Mouse (Mus musculus) stomach, embryonic 14.5 days (tissue): ENCODE data around the gene Rsrc2. TPM values are rescaled to one million over a fixed set of nuclear protein-coding genes. Genes with fewer than 3 reads are reported as not detected.
A peak's percentile ranks its signal among the peaks of the same experiment; 100 is the strongest.

ENCODE experiments used
- ATAC-seq: fragments of 200-750 bp; cut with Nextera tagmentation; 2 replicates; pipeline ENCODE4 v1.8.0; 2017; ENCODE audit warnings: low read depth, moderate TSS enrichment; ENCODE audit not compliant: insufficient number of reproducible peaks, insufficient read depth, low FRiP score
- H3K27ac ChIP-seq: fragments of 300-500 bp; sonication (generic); 2 replicates; pipeline ENCODE4 v1.5.1; 2014; ENCODE audit warnings: mild to moderate bottlenecking, low read length, moderate library complexity, mixed read lengths
- H3K27me3 ChIP-seq: fragments of 300-500 bp; sonication (generic); 2 replicates; pipeline ENCODE4 v1.6.1; 2014; ENCODE audit warnings: low read length, control low read depth, mixed read lengths; ENCODE audit not compliant: control insufficient read depth, insufficient read depth
- H3K36me3 ChIP-seq: fragments of 300-500 bp; sonication (generic); 2 replicates; pipeline ENCODE4 v1.6.1; 2014; ENCODE audit warnings: mild to moderate bottlenecking, control low read depth, low read length, moderate library complexity, mixed read lengths; ENCODE audit not compliant: control insufficient read depth, insufficient read depth
- H3K4me1 ChIP-seq: fragments of 300-500 bp; sonication (generic); 2 replicates; pipeline ENCODE4 v1.6.1; 2014; ENCODE audit warnings: low read length, control low read depth, mixed read lengths; ENCODE audit not compliant: control insufficient read depth, insufficient read depth
- H3K4me2 ChIP-seq: fragments of 300-500 bp; sonication (generic); replicated peaks from 2 replicates; pipeline ENCODE4 v1.6.1; 2014; ENCODE audit warnings: low read depth, low read length, control low read depth
- H3K4me3 ChIP-seq: fragments of 300-500 bp; sonication (generic); 2 replicates; pipeline ENCODE4 v1.5.1; 2014; ENCODE audit warnings: low read depth, low read length, control low read depth
- H3K9ac ChIP-seq: fragments of 300-500 bp; sonication (generic); replicated peaks from 2 replicates; pipeline ENCODE4 v1.6.1; 2014; ENCODE audit warnings: low read depth, mild to moderate bottlenecking, control low read depth, low read length, moderate library complexity, mixed read lengths
- H3K9me3 ChIP-seq: fragments of 300-500 bp; sonication (generic); 2 replicates; pipeline ENCODE4 v1.6.1; 2016; ENCODE audit warnings: low read depth, low read length, control low read depth; ENCODE audit not compliant: control insufficient read depth
- WGBS: fragments of 180-500 bp; shearing (Covaris S2); extraction: QIAGEN DNeasy Blood & Tissue Kit; methylation state at CpG from one replicate; pipeline ENCODE4 v1.1.7; 2014; 5-methylcytosine and 5-hydroxymethylcytosine counted together
- polyA plus RNA-seq: library from polyadenylated mRNA; unstranded; fragments of >200 nt; fragmentation: Nextera tagmentation; extraction: Ambion mirVana; gene quantifications from 2 replicates; pipeline ENCODE4 v1.2.1, GENCODE M21; 2014

Rsrc2 gene
- polyA plus RNA-seq, 1 experiment from 2014 or later: 139 TPM

- Histone ChIP-seq H3K4me1 (peaks cover 5% of the 10 kb centered on the region), H3K4me2 (no peak overlapping the region), H3K27me3 (no peaks in the 10 kb centered on the region), H3K36me3 (peaks cover 71% of the 10 kb centered on the region), H3K27ac (no peak overlapping the region), H3K9ac (no peak overlapping the region), H3K9me3 (no peaks in the 10 kb centered on the region), H3K4me3 (no peak overlapping the region)
- WGBS: 91% methylated on average over 6 of the region's 6 CpGs
- ATAC-seq: no peak
These were observed 35.4 kb downstream of the Rsrc2 start for GRCm38 (mm10) chr5:123713782-123714181.

- Histone ChIP-seq H3K27me3 (no peaks in the 10 kb centered on the region), H3K4me3 (no peak overlapping the region), H3K36me3 (peaks cover 85% of the 10 kb centered on the region), H3K4me1 (no peaks in the 10 kb centered on the region), H3K27ac (no peak overlapping the region), H3K4me2 (no peak overlapping the region), H3K9me3 (no peaks in the 10 kb centered on the region), H3K9ac (no peak overlapping the region)
- WGBS: 54% methylated on average over 4 of the region's 4 CpGs
- ATAC-seq: peak; percentile 23; the same call in 1 of the 2 replicates
These were observed 39.6 kb downstream of the Rsrc2 start for GRCm38 (mm10) chr5:123709571-123709970.

GRCm38 (mm10) chr5:123708598-123708997, 40.6 kb downstream of the Rsrc2 start:
- Histone ChIP-seq H3K4me2 (no peak overlapping the region), H3K27me3 (no peaks in the 10 kb centered on the region), H3K36me3 (peaks cover 85% of the 10 kb centered on the region), H3K9me3 (no peaks in the 10 kb centered on the region), H3K9ac (no peak overlapping the region), H3K4me1 (no peaks in the 10 kb centered on the region), H3K27ac (no peak overlapping the region), H3K4me3 (no peak overlapping the region)
- no peak for ATAC-seq
- 75% methylated on average over 12 of the region's 12 CpGs for WGBS

GRCm38 (mm10) chr5:123700625-123701024, 48.6 kb downstream of the Rsrc2 start:
- Histone ChIP-seq H3K27ac (no peak overlapping the region), H3K4me3 (no peak overlapping the region), H3K4me1 (no peaks in the 10 kb centered on the region), H3K9me3 (no peaks in the 10 kb centered on the region), H3K36me3 (peaks cover 64% of the 10 kb centered on the region), H3K27me3 (no peaks in the 10 kb centered on the region), H3K4me2 (no peak overlapping the region), H3K9ac (no peak overlapping the region)
- 60% methylated on average over 11 of the region's 11 CpGs for WGBS
- ATAC-seq: no peak

GRCm38 (mm10) chr5:123699198-123699597, 50.0 kb downstream of the Rsrc2 start:
- no peak for ATAC-seq
- Histone ChIP-seq H3K4me1 (0 out of 2 replicates have a peak, but pooled peaks cover 3% of the 10 kb centered on the region), H3K27ac (no peak overlapping the region), H3K9me3 (no peaks in the 10 kb centered on the region), H3K27me3 (no peaks in the 10 kb centered on the region), H3K4me3 (no peak overlapping the region), H3K9ac (no peak overlapping the region), H3K36me3 (peaks cover 50% of the 10 kb centered on the region), H3K4me2 (no peak overlapping the region)
- WGBS: 18% methylated on average over 3 of the region's 3 CpGs

GRCm38 (mm10) chr5:123696961-123697360, 52.3 kb downstream of the Rsrc2 start:
- Histone ChIP-seq H3K9me3 (no peaks in the 10 kb centered on the region), H3K4me3 (no peak overlapping the region), H3K36me3 (peaks cover 29% of the 10 kb centered on the region), H3K4me1 (0 out of 2 replicates have a peak, but pooled peaks cover 4% of the 10 kb centered on the region), H3K9ac (no peak overlapping the region), H3K27me3 (no peaks in the 10 kb centered on the region), H3K27ac (peak overlapping the region; percentile 48; the same call in 1 of the 2 replicates), H3K4me2 (no peak overlapping the region)
- 66% methylated on average over 4 of the region's 4 CpGs for WGBS
- ATAC-seq: peak; percentile 64

- 87% methylated on average over 7 of the region's 7 CpGs for WGBS
These were observed 53.0 kb downstream of the Rsrc2 start for GRCm38 (mm10) chr5:123696244-123696643.

GRCm38 (mm10) chr5:123694468-123694867, 54.7 kb downstream of the Rsrc2 start:
- Histone ChIP-seq H3K9me3 (no peaks in the 10 kb centered on the region), H3K27me3 (no peaks in the 10 kb centered on the region), H3K27ac (peak overlapping the region; percentile 22; the same call in 1 of the 2 replicates), H3K4me2 (no peak overlapping the region), H3K4me3 (no peak overlapping the region), H3K9ac (no peak overlapping the region), H3K36me3 (peaks cover 7% of the 10 kb centered on the region), H3K4me1 (0 out of 2 replicates have a peak, but pooled peaks cover 4% of the 10 kb centered on the region)
- no peak for ATAC-seq
- WGBS: 40% methylated on average over 6 of the region's 6 CpGs

More at GRCm38 (mm10) chr5:123696244-123696643, 53.0 kb downstream of the Rsrc2 start:
- Histone ChIP-seq H3K27me3 (no peaks in the 10 kb centered on the region), H3K4me3 (no peak overlapping the region), H3K27ac (no peak overlapping the region), H3K4me2 (no peak overlapping the region), H3K36me3 (peaks cover 23% of the 10 kb centered on the region), H3K9me3 (no peaks in the 10 kb centered on the region), H3K9ac (no peak overlapping the region), H3K4me1 (0 out of 2 replicates have a peak, but pooled peaks cover 4% of the 10 kb centered on the region)
- no peak for ATAC-seq
